12 mouse cellular contexts compared by ENCODE assay signal in the genomic region with DNA sequence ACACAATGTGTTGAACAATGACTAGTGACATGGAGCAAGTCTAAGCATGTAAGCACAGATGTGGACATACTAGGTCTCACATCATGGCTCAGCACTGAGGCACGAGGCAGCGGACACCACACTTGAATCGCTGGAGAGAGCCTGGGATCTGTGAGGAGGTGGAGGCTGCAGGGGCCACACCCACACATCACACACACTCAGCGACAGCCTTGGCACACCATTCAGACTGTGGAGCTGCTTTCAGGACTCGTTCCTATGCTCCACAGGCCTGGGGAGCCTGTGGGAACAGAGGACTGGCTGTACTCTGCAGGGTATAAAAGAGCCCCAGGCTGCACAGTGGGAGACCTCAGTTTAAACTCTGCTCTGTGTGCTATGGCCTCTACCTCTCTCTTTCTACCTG.
DNase-seq lines count a peak whose midpoint lies in the region; ATAC-seq lines count a peak whose summit lies in the region.
"Had no signal": no experiment of that assay in that cellular context is flagged by ENCODE, and none has a peak within 500 bp of the region (broad histone marks: within the 10 kb centered on the region; RNA-seq: fewer than 3 reads in every experiment).

No protein-coding gene starts in this region.

- H3K4me1 ChIP-seq in lung, embryonic 15.5 days, result peaks cover 36% of the 10 kb centered on the region
- H3K4me1 ChIP-seq in midbrain, embryonic 14.5 days (ENCODE audit: control insufficient read depth, insufficient read depth, low read length), result peaks cover 24% of the 10 kb centered on the region

- H3K9me3 ChIP-seq in lung, embryonic 15.5 days, result no peaks in the 10 kb centered on the region
- H3K9me3 ChIP-seq in midbrain, embryonic 14.5 days (ENCODE audit: control insufficient read depth, low read length), result no peaks in the 10 kb centered on the region

- no peaks in the 10 kb centered on the region for H3K36me3 ChIP-seq in lung, embryonic 15.5 days
- no peaks in the 10 kb centered on the region for H3K36me3 ChIP-seq in midbrain, embryonic 14.5 days (ENCODE audit: control insufficient read depth, insufficient read depth, low read length)

- no peak for DNase-seq in lung, postnatal 14 days
- DNase-seq in embryo, embryonic 10 days (ENCODE audit: low spot score), result peak; percentile 50
- DNase-seq in forelimb bud, embryonic 11.5 days (ENCODE audit: low read depth, low spot score), result peak; percentile 34
- DNase-seq in midbrain, embryonic 14.5 days, result peak; percentile 23
- DNase-seq in cerebellum, adult 8-10 months, result no peak
- no peak for DNase-seq in testis, postnatal 14 days (ENCODE audit: low spot score)
- no peak for DNase-seq in testis, postnatal 10 days (ENCODE audit: low spot score)
- DNase-seq: cerebellum, adult 11 months; kidney, adult 11 months; thymus, postnatal 4 days had no signal

- H3K4me3 ChIP-seq in lung, embryonic 15.5 days, result no peak overlapping the region
- H3K4me3 ChIP-seq in midbrain, embryonic 14.5 days (replicated peaks; ENCODE audit: low read depth, low read length), result no peak overlapping the region

- 22% methylated on average over 5 of the region's 5 CpGs for WGBS in lung, embryonic 15.5 days
- 19% methylated on average over 5 of the region's 5 CpGs for WGBS in midbrain, embryonic 14.5 days

- no peak overlapping the region for H3K4me2 ChIP-seq in lung, embryonic 15.5 days
- no peak overlapping the region for H3K4me2 ChIP-seq in midbrain, embryonic 14.5 days (ENCODE audit: low read length)
- H3K4me2 ChIP-seq: heart, embryonic 11.5 days had no signal

- peak; percentile 73; the same call in 1 of the 2 replicates for ATAC-seq in lung, embryonic 15.5 days (ENCODE audit: borderline replicate concordance, extremely low read depth, low FRiP score, low TSS enrichment)
- ATAC-seq in midbrain, embryonic 14.5 days (ENCODE audit: low FRiP score, low TSS enrichment), result 0 out of 2 replicates have a peak, but pooled peaks have one; percentile 21

- no peak overlapping the region for H3K27ac ChIP-seq in lung, embryonic 15.5 days
- 0 out of 2 replicates have a peak overlapping the region, but pooled peaks have one; percentile 22 for H3K27ac ChIP-seq in midbrain, embryonic 14.5 days (replicated peaks; ENCODE audit: low read depth, low read length)

- no peaks in the 10 kb centered on the region for H3K27me3 ChIP-seq in lung, embryonic 15.5 days
- no peaks in the 10 kb centered on the region for H3K27me3 ChIP-seq in midbrain, embryonic 14.5 days (ENCODE audit: control insufficient read depth, insufficient read depth, low read length)

- no peak overlapping the region for H3K9ac ChIP-seq in lung, embryonic 15.5 days
- H3K9ac ChIP-seq in midbrain, embryonic 14.5 days (replicated peaks; ENCODE audit: low read length), result no peak overlapping the region

Comparison
In these comparisons a context has a peak if more than half of its experiments do, and no peak if none do; other contexts are left out.
1. DNase-seq: peak in embryo, embryonic 10 days (single experiment), forelimb bud, embryonic 11.5 days (single experiment) and midbrain, embryonic 14.5 days (single experiment); none in lung, postnatal 14 days (single experiment), cerebellum, adult 8-10 months (single experiment), testis, postnatal 14 days (single experiment) and testis, postnatal 10 days (single experiment).